Mouse (Mus musculus) heart, embryonic 16.5 days (tissue): ENCODE data around the gene Bnip3. TPM values are rescaled to one million over a fixed set of nuclear protein-coding genes. Genes with fewer than 3 reads are reported as not detected.

Experiments
- ATAC-seq: fragments of 200-750 bp; cut with Nextera tagmentation; replicated peaks from 2 replicates; pipeline ENCODE4 v1.8.0; 2017; ENCODE audit warnings: moderate number of reproducible peaks; ENCODE audit not compliant: insufficient read depth, low FRiP score; ENCODE audit errors: extremely low read depth
- H3K27ac ChIP-seq: fragments of 300-500 bp; sonication (generic); 2 replicates; pipeline ENCODE4 v1.5.1; 2014; ENCODE audit warnings: mild to moderate bottlenecking, low read length, control low read depth, moderate library complexity
- H3K27me3 ChIP-seq: fragments of 300-500 bp; sonication (generic); 2 replicates; pipeline ENCODE4 v1.6.1; 2014; ENCODE audit warnings: low read length, mixed read lengths; ENCODE audit not compliant: control insufficient read depth, insufficient read depth
- H3K36me3 ChIP-seq: fragments of 300-500 bp; sonication (generic); 2 replicates; pipeline ENCODE4 v1.6.1; 2014; ENCODE audit not compliant: control insufficient read depth, insufficient read depth
- H3K4me1 ChIP-seq: fragments of 300-500 bp; sonication (generic); 2 replicates; pipeline ENCODE4 v1.6.1; 2014; ENCODE audit warnings: low read length, mixed read lengths; ENCODE audit not compliant: control insufficient read depth, insufficient read depth
- H3K4me2 ChIP-seq: fragments of 300-500 bp; sonication (generic); 2 replicates; pipeline ENCODE4 v1.6.1; 2014; ENCODE audit warnings: low read depth, mild to moderate bottlenecking, control low read depth, low read length
- H3K4me3 ChIP-seq: fragments of 300-500 bp; sonication (generic); 2 replicates; pipeline ENCODE4 v1.5.1; 2014; ENCODE audit warnings: mild to moderate bottlenecking, control low read depth, low read length
- H3K9ac ChIP-seq: fragments of 300-500 bp; sonication (generic); 2 replicates; pipeline ENCODE4 v1.6.1; 2014; ENCODE audit warnings: low read length, control low read depth
- H3K9me3 ChIP-seq: fragments of 300-500 bp; sonication (generic); replicated peaks from 2 replicates; pipeline ENCODE4 v1.6.1; 2016; ENCODE audit warnings: low read length; ENCODE audit not compliant: control insufficient read depth
- WGBS: fragments of 180-500 bp; shearing (Covaris S2); extraction: QIAGEN DNeasy Blood & Tissue Kit; methylation state at CpG from one replicate; pipeline ENCODE4 v1.1.7; 2014; 5-methylcytosine and 5-hydroxymethylcytosine counted together
- polyA plus RNA-seq: library from polyadenylated mRNA; unstranded; fragments of >200 nt; fragmentation: Nextera tagmentation; extraction: Ambion mirVana; gene quantifications from 2 replicates; pipeline ENCODE4 v1.2.1, GENCODE M21; 2015

Gene Bnip3
- polyA plus RNA-seq, 1 experiment from 2014 or later: 258 TPM

GRCm38 (mm10) chr7:138854201-138854600 lies 55.1 kb downstream of the Bnip3 start:
- Histone ChIP-seq H3K4me1 (peaks cover 4% of the 10 kb centered on the region; the same call in 1 of the 2 replicates), H3K4me3 (no peak overlapping the region), H3K27ac (no peak overlapping the region), H3K27me3 (no peaks in the 10 kb centered on the region), H3K9me3 (no peaks in the 10 kb centered on the region), H3K36me3 (peaks cover 18% of the 10 kb centered on the region), H3K9ac (no peak overlapping the region), H3K4me2 (no peak overlapping the region)
- ATAC-seq: no peak
- WGBS: 89% methylated on average over 2 of the region's 2 CpGs

DNA sequence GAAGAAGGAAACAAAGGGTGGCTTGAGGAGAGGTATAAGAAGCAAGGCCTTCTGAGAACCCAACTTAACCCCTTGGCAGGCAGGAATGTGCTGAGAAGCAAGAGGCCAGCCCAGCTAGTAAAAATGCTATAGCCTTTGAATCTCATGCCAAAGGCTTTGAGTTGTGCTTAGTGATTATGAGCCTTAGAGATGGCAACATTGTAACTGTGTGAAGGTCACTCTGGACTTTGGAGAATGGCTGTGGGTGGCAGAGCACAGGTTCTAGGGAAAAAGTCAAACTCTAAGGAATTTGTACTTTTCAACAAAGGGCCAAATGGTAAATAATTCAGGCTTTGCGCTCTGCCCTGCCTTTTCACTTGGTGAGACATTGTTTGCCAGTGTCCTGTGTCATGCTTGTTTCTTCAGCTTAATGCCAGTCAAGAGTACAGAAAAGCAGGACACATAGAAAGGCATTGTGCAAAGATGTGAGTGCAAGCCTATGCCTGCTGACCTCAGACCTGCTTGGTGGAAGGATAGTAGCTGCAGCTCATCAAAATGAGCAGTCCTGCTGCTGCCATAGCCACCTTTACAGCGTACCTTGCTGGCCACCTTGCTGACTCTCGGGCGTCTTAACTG lies 55.8 kb downstream of the Bnip3 start:
- Histone ChIP-seq H3K36me3 (peaks cover 19% of the 10 kb centered on the region), H3K9me3 (no peaks in the 10 kb centered on the region), H3K4me3 (no peak overlapping the region), H3K27me3 (no peaks in the 10 kb centered on the region), H3K27ac (no peak overlapping the region), H3K9ac (no peak overlapping the region), H3K4me2 (no peak overlapping the region), H3K4me1 (peaks cover 4% of the 10 kb centered on the region; the same call in 1 of the 2 replicates)
- 97% methylated on average over 4 of the region's 4 CpGs for WGBS
- no peak for ATAC-seq

DNA sequence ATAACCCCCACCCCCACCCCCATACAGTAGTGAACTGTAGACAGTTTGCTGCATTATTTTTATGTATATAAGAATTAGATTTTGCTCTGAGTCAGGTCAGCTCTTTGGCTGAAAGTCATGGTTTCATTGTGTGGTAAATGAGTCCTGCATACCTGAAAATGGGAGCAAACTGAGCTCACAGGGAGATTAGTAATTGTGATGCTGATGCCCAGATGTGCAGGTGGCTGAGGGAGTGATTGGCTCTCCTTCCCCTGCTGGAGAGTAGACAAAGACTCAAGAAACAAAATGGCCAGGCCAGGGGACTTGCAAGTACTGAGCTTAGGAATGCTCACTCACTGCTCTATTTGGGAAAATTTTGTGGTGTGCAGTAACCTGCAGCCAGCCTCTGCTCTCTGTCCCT lies 59.2 kb downstream of the Bnip3 start:
- ATAC-seq: no peak
- Histone ChIP-seq H3K9me3 (no peaks in the 10 kb centered on the region), H3K9ac (no peak overlapping the region), H3K4me2 (no peak overlapping the region), H3K4me1 (peaks cover 21% of the 10 kb centered on the region), H3K36me3 (peaks cover 22% of the 10 kb centered on the region), H3K4me3 (no peak overlapping the region), H3K27ac (no peak overlapping the region), H3K27me3 (no peaks in the 10 kb centered on the region)

GRCm38 (mm10) chr7:138848028-138848920 lies 61.0 kb downstream of the Bnip3 start:
- Histone ChIP-seq H3K4me2 (peak overlapping the region; percentile 94), H3K9ac (no peak overlapping the region; the same call in 1 of the 2 replicates), H3K27me3 (no peaks in the 10 kb centered on the region), H3K9me3 (no peaks in the 10 kb centered on the region), H3K36me3 (peaks cover 14% of the 10 kb centered on the region), H3K27ac (no peak overlapping the region), H3K4me3 (no peak overlapping the region), H3K4me1 (peaks cover 34% of the 10 kb centered on the region)
- 79% methylated on average over 7 of the region's 7 CpGs for WGBS
- ATAC-seq: no peak

DNA sequence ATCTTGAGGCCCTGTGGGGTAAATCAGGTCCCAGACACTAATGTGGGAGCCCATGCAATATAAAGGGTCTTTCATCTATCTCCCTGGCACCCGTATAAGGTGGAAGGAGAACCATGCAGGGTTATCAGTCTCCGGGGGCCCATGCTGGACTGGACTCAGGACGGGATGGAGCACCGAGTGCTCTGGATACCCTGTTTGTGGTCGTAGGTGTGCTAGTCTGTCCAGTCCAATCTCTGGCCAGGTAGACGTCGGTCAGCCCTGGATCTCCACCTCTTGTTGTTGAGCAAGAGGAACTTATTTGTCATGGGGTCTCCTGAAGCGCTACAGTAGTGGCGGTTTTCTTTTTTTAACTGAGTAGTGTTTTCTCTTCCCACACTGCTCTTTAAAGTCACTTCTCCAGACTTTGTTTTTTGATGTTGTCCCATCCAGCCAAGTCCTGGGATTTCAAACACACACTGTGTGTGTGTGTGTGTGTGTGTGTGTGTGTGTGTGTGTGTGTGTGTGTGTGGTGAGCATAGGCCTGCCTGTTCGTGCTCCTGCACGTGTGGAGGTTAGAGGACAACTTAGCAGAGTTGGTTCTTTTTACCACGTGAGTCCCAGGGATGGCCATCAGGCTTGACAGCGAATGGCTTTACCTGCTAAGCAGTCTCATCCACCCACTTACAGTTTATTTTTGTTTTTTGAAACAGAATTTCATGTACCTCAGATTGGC lies 61.8 kb downstream of the Bnip3 start:
- Histone ChIP-seq H3K4me1 (peaks cover 34% of the 10 kb centered on the region), H3K27me3 (no peaks in the 10 kb centered on the region), H3K27ac (no peak overlapping the region; the same call in 1 of the 2 replicates), H3K4me3 (peak overlapping the region; percentile 99), H3K9me3 (no peaks in the 10 kb centered on the region), H3K4me2 (peak overlapping the region; percentile 94), H3K36me3 (peaks cover 12% of the 10 kb centered on the region; the same call in 1 of the 2 replicates), H3K9ac (peak overlapping the region; percentile 99)
- 35% methylated on average over 13 of the region's 13 CpGs for WGBS
- ATAC-seq: no peak

- Histone ChIP-seq H3K36me3 (peaks cover 6% of the 10 kb centered on the region; the same call in 1 of the 2 replicates), H3K9ac (peak overlapping the region; percentile 99), H3K27ac (peak overlapping the region; percentile 97), H3K27me3 (no peaks in the 10 kb centered on the region), H3K4me1 (peaks cover 34% of the 10 kb centered on the region), H3K4me3 (peak overlapping the region; percentile 99), H3K4me2 (peak overlapping the region; percentile 94), H3K9me3 (no peaks in the 10 kb centered on the region)
- under 1% methylated on average over 58 of the region's 61 CpGs for WGBS
- peak; percentile 72 for ATAC-seq
Observed at GRCm38 (mm10) chr7:138846502-138846991, 62.8 kb downstream of the Bnip3 start.

DNA sequence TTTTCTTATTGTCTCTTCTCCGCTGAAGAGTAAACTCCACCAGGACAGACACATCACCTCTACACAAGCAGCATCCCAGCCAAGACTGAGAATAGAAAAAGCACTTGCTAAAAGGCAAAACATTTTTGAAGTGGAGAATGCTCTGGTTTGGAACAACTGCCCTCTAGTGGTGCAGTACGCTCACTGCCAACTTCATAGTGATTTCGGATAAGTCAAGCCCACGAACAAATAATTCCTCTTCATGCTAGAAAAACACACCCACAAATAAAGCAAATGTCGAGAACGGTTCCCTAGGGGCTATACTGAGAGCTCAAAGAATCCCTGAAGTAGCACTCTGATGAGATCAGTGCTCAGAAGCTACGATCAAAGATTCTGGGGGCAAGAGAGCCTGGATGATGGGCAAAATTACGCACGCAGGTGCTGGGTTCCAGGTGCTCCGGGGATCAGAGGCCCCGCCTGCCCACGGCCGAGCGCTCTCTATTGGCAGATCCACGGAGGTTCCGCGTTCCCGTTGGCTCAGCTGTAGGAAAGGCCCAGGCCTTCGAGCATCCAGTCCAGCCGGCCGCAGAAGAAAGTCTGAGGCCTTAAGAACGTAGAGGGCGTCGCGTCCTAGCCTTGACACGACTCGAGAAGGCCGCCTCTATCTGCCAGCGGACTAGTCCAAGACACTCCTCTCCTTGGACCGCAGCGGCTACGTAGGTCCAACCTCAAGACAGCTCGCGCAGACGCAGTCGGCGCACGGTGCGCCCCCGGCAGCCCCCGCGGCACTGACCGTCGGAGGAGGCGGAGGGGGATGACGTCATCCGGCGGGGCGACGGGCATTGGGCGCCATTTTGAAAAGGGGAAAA lies 63.6 kb downstream of the Bnip3 start, which contains the start of the genes Ppp2r2d and Mapk1ip1:
Gene Ppp2r2d, plus strand, starts transcription at position 536 of the 848 bp plus-strand sequence.
Gene Mapk1ip1, minus strand, starts transcription at position 730 of the 848 bp plus-strand sequence.
- H3K4me3 ChIP-seq: peak within 1 kb of the TSS; percentile 99
- H3K4me1 ChIP-seq: peaks cover 34% of the 10 kb centered on the region
- H3K4me2 ChIP-seq: peak within 1 kb of the TSS; percentile 94
- H3K27me3 ChIP-seq: no peaks in the 10 kb centered on the region
- H3K9me3 ChIP-seq: no peaks in the 10 kb centered on the region
- H3K36me3 ChIP-seq: peaks cover 6% of the 10 kb centered on the region; the same call in 1 of the 2 replicates
- ATAC-seq: peak; percentile 95
- H3K9ac ChIP-seq: peak within 1 kb of the TSS; percentile 99
- under 1% methylated on average over 51 of the region's 51 CpGs for WGBS
- peak within 1 kb of the TSS; percentile 97 for H3K27ac ChIP-seq

GRCm38 (mm10) chr7:138845111-138845510 lies 64.2 kb downstream of the Bnip3 start:
- Histone ChIP-seq H3K36me3 (0 out of 2 replicates have a peak, but pooled peaks cover 3% of the 10 kb centered on the region), H3K9ac (peak overlapping the region; percentile 99), H3K4me3 (peak overlapping the region; percentile 99), H3K4me1 (peaks cover 34% of the 10 kb centered on the region), H3K9me3 (no peaks in the 10 kb centered on the region), H3K4me2 (peak overlapping the region; percentile 79), H3K27ac (peak overlapping the region; percentile 97), H3K27me3 (no peaks in the 10 kb centered on the region)
- WGBS: 31% methylated on average over 8 of the region's 8 CpGs
- no peak for ATAC-seq
